Mouse (Mus musculus) Patski (cell line): ENCODE measurements around the gene 4930432M17Rik. TPM values are rescaled to one million over a fixed set of nuclear protein-coding genes. Genes with fewer than 3 reads are reported as not detected.
A peak's percentile ranks its signal among the peaks of the same experiment; 100 is the strongest.

Experiments used
- ATAC-seq: fragments of 100-300 bp; one replicate; pipeline ENCODE4 v1.8.0; 2021
- CTCF ChIA-PET: fragments of 350-600 bp; sonication (Branson Sonifier 250); formaldehyde crosslinking; loops from one replicate; lab custom pipeline; 2022; ENCODE audit warnings: inconsistent platforms; lab: Charles Lee
- POLR2A ChIA-PET: fragments of 350-600 bp; sonication (Branson Sonifier 250); formaldehyde crosslinking; loops from one replicate; lab custom pipeline; 2022; ENCODE audit warnings: antibody characterized with exemption, inconsistent platforms; lab: Charles Lee
- DNase-seq: peaks from one replicate; pipeline ENCODE4 v3.0.0-alpha.2; 2011; ENCODE audit warnings: low read depth, low spot score
- H3K27me3 ChIP-seq: fragments of 371-371 bp; one replicate; pipeline ENCODE4 v1.5.1; 2021
- CTCF ChIP-seq: fragments of 100-300 bp; IDR thresholded peaks from one replicate; pipeline ENCODE4 v1.5.1; 2021
- in situ Hi-C: fragments of 300-500 bp; cut with MboI; formaldehyde crosslinking; loops from 3 replicates; pipeline ENCODE4 v1.11.1; 2018; ENCODE audit warnings: low pct_unique_long_range_greater_than_20kb, mixed read lengths
- polyA plus RNA-seq: library from polyadenylated mRNA; unstranded; gene quantifications from one replicate; pipeline ENCODE4 v1.2.3, GENCODE M21; 2021

The 4930432M17Rik gene
- not detected for polyA plus RNA-seq

DNA sequence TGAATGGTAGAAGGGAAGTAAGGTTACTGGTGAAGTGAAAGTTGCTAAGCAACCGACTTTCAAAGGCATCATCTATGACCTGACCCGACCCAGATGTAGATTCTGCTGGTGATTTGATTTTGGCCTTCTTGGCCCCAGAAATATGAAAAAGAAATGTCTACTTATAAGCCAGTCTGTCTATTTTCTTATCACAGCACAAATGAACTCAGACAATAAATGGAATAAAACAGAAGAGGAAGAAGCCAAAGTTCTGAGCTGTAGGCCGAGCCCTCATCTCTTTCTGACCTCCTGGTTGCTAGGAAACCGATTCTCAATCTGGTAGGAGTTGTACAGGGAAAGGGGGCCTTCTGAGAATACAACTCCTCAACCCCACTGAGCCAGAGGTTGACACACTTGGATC lies at the start of gene 4930432M17Rik:
Gene 4930432M17Rik (plus strand): TSS at position 301 of the 400 bp plus-strand sequence.
- POLR2A ChIA-PET, result interaction anchor here (0.8 to 2.1 kb wide), 2 partner anchors 12 to 43 kb away, joined by 3 to 5 read pairs; no protein-coding TSS in a partner anchor
- in situ Hi-C loops, result no loop called here

GRCm38 (mm10) chr3:121625662-121626061 lies 44.9 kb upstream of the 4930432M17Rik start:
- no peak for TF ChIP-seq CTCF
- no peak for ATAC-seq
- CTCF ChIA-PET, result interaction anchor here (1.3 to 3.3 kb wide), 3 partner anchors 10 to 13 kb away, joined by 3 to 16 read pairs (median 6); no protein-coding TSS in a partner anchor
- H3K27me3 ChIP-seq, result no peaks in the 10 kb centered on the region
- in situ Hi-C loops, result no loop called here
- POLR2A ChIA-PET, result no interaction called here
- no peak for DNase-seq

More for the DNA sequence above, at the start of gene 4930432M17Rik:
- H3K27me3 ChIP-seq, result no peaks in the 10 kb centered on the region
- CTCF ChIA-PET, result interaction anchor here (1.6 kb wide), 1 partner anchor 29 kb away, joined by 5 read pairs; no protein-coding TSS in a partner anchor
- TF ChIP-seq CTCF, result no peak
- DNase-seq, result no peak
- no peak for ATAC-seq

DNA sequence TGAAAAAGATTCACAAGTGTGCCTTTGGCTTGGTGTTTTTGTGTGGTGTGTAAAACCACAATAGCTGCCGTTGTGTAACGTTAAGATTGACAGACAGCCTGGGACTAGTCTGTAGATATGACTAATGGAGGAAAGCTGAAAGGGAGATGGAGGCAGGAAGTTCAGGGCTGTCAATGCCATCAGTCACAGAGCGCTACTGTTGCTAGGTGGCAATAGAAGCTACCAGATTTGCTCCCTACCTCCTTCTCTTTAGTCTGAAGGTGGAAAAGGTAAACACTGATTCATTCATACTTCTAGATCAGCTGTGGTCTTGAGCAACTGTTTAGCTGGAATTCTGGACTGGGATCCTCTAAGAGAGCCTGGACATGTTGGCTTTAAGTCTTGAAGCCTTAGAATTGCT lies 44.3 kb upstream of the 4930432M17Rik start:
- in situ Hi-C loops, result no loop called here
- ChIA-PET POLR2A (no interaction called here), CTCF (interaction anchor here (1.1 to 3.3 kb wide), 5 partner anchors 9 to 110 kb away, joined by 3 to 16 read pairs (median 6); no protein-coding TSS in a partner anchor)
- no peaks in the 10 kb centered on the region for H3K27me3 ChIP-seq
- DNase-seq, result no peak
- no peak for TF ChIP-seq CTCF
- ATAC-seq, result no peak

GRCm38 (mm10) chr3:121628245-121628644 lies 42.3 kb upstream of the 4930432M17Rik start:
- ATAC-seq (peak; percentile 47), DNase-seq (no peak)
- no peaks in the 10 kb centered on the region for H3K27me3 ChIP-seq
- TF ChIP-seq CTCF, result no peak
- in situ Hi-C loops, result no loop called here
- CTCF ChIA-PET, result interaction anchor here (1.6 to 3.3 kb wide), 3 partner anchors 7 to 23 kb away, joined by 4 to 16 read pairs (median 5); no protein-coding TSS in a partner anchor
- POLR2A ChIA-PET, result no interaction called here

DNA sequence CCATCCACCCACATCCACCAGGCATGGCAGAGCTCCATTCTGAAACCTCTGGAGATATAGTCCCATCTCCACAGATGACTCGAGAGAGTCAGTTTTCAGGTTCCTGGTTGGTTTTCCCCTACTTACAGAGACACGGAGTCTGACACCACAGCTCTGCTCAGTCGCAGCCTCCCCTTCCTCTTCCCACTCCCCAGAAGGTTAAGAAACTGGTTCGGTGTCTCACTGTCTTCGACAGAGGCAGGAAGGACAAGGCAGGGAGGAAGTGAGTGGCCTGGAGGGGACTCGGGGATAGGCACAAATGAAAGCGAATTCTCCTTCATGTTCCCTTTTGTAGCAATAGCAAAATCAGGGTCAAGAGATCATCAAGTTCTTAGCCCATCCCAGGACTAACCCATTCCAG lies 39.9 kb upstream of the 4930432M17Rik start:
- CTCF ChIA-PET, result interaction anchor here (0.7 to 1.5 kb wide), 6 partner anchors 10 to 106 kb away, joined by 3 to 6 read pairs (median 3); no protein-coding TSS in a partner anchor
- TF ChIP-seq CTCF, result no peak
- no peaks in the 10 kb centered on the region for H3K27me3 ChIP-seq
- POLR2A ChIA-PET, result interaction anchor here (0.6 kb wide), 1 partner anchor 32 kb away, joined by 3 read pairs; no protein-coding TSS in a partner anchor
- ATAC-seq, result no peak
- DNase-seq, result no peak
- in situ Hi-C loops, result no loop called here

DNA sequence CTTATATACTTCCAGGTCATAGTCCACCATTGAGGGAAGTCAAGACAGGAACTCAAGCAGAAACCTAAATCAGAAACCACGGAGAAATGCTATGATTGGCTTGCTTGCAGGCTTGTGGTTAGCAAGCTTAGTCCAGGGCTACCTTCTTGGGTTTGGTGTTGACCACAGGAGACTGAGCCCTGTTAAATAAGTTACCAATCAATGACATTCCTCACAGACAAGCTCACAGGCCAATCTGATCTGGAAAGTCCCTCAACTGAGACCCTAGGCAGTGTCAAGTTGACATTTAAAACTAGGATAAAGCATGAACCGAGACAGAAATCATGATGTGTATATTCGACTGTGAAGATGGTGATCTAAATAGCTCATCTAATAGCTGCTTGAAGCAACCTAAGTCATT lies 35.6 kb upstream of the 4930432M17Rik start:
- peak; percentile 99 for DNase-seq
- peak; percentile 82 for ATAC-seq
- no peaks in the 10 kb centered on the region for H3K27me3 ChIP-seq
- TF ChIP-seq CTCF, result no peak
- in situ Hi-C loops, result loop anchor here (5.0 kb wide), 1 partner anchor 88 kb away; no protein-coding TSS in a partner anchor
- CTCF ChIA-PET, result interaction anchor here (0.6 to 3.8 kb wide), 21 partner anchors 9 to 104 kb away, joined by 3 to 33 read pairs (median 7); partner anchors contain the start of gene F3
- POLR2A ChIA-PET, result interaction anchor here (1.1 to 2.2 kb wide), 3 partner anchors 44 to 101 kb away, joined by 3 to 10 read pairs (median 6); partner anchors contain the start of gene F3

- no peaks in the 10 kb centered on the region for H3K27me3 ChIP-seq
- no peak for TF ChIP-seq CTCF
- ATAC-seq, result peak; percentile 65
- POLR2A ChIA-PET, result interaction anchor here (1.1 to 2.2 kb wide), 4 partner anchors 10 to 100 kb away, joined by 3 to 10 read pairs (median 6); partner anchors contain the start of gene F3
- CTCF ChIA-PET, result interaction anchor here (0.6 to 3.8 kb wide), 25 partner anchors 9 to 104 kb away, joined by 3 to 33 read pairs (median 6); partner anchors contain the start of gene F3
- in situ Hi-C loops, result loop anchor here (5.0 kb wide), 1 partner anchor 88 kb away; no protein-coding TSS in a partner anchor
- no peak for DNase-seq
Measured at GRCm38 (mm10) chr3:121635505-121635904, 35.1 kb upstream of the 4930432M17Rik start.

GRCm38 (mm10) chr3:121636315-121636714 lies 34.2 kb upstream of the 4930432M17Rik start:
- TF ChIP-seq CTCF, result peak; percentile 65
- DNase-seq (no peak), ATAC-seq (no peak)
- CTCF ChIA-PET, result interaction anchor here (0.7 to 3.8 kb wide), 26 partner anchors 9 to 159 kb away, joined by 3 to 33 read pairs (median 6); partner anchors contain the start of gene F3
- no peaks in the 10 kb centered on the region for H3K27me3 ChIP-seq
- in situ Hi-C loops, result loop anchor here (5.0 kb wide), 1 partner anchor 89 kb away; no protein-coding TSS in a partner anchor
- POLR2A ChIA-PET, result interaction anchor here (1.1 to 2.2 kb wide), 5 partner anchors 10 to 121 kb away, joined by 3 to 10 read pairs (median 6); partner anchors contain the start of gene F3

DNA sequence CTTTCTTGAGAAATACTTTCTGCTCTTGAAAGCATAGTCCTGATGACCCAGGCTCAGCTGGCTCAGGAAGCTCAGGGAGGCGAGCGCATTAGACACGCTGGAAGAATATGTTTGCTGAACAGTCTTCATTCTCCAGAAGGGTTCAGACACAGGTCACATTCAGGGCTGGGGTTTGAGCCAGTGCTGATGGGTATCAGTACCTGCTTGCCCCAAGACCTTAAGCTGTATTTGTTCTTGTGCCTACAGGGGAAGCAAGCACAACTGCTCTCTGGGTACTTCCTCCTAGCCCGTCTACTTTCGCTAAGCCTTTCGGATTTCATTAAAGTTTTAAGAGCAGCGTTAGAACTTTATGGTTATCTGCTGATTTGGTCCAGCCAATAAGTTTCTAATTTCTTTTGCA lies 33.8 kb upstream of the 4930432M17Rik start:
- no peaks in the 10 kb centered on the region for H3K27me3 ChIP-seq
- ChIA-PET CTCF (interaction anchor here (0.7 to 3.8 kb wide), 21 partner anchors 9 to 159 kb away, joined by 3 to 33 read pairs (median 7); partner anchors contain the start of gene F3), POLR2A (interaction anchor here (1.1 to 2.2 kb wide), 4 partner anchors 9 to 120 kb away, joined by 3 to 10 read pairs (median 4); partner anchors contain the start of gene F3)
- in situ Hi-C loops, result loop anchor here (5.0 kb wide), 1 partner anchor 89 kb away; no protein-coding TSS in a partner anchor
- DNase-seq, result no peak
- ATAC-seq, result no peak
- TF ChIP-seq CTCF, result no peak

GRCm38 (mm10) chr3:121637792-121638191 lies 32.8 kb upstream of the 4930432M17Rik start:
- no peaks in the 10 kb centered on the region for H3K27me3 ChIP-seq
- no peak for TF ChIP-seq CTCF
- in situ Hi-C loops, result loop anchor here (5.0 kb wide), 1 partner anchor 90 kb away; no protein-coding TSS in a partner anchor
- ChIA-PET CTCF (interaction anchor here (1.2 to 5.3 kb wide), 6 partner anchors 9 to 99 kb away, joined by 3 to 37 read pairs (median 6); partner anchors contain the start of gene F3), POLR2A (interaction anchor here (1.6 kb wide), 1 partner anchor 13 kb away, joined by 8 read pairs; no protein-coding TSS in a partner anchor)
- no peak for DNase-seq
- no peak for ATAC-seq
